Mouse (Mus musculus) neural tube, embryonic 11.5 days (tissue): ENCODE measurements around the gene Smarca2. TPM values are rescaled to one million over a fixed set of nuclear protein-coding genes. Genes with fewer than 3 reads are reported as not detected.

Experiments
- ATAC-seq: fragments of 200-750 bp; cut with Nextera tagmentation; 2 replicates; pipeline ENCODE4 v1.8.0; 2017; ENCODE audit warnings: moderate number of reproducible peaks, mild to moderate bottlenecking, moderate TSS enrichment, moderate library complexity; ENCODE audit not compliant: insufficient read depth, low FRiP score, low TSS enrichment
- DNase-seq: peaks from one replicate; pipeline ENCODE4 v3.0.0-alpha.2; 2015; ENCODE audit warnings: low spot score
- H3K27ac ChIP-seq: fragments of 300-500 bp; sonication (generic); 2 replicates; pipeline ENCODE4 v1.5.1; 2014; ENCODE audit warnings: low read depth, mild to moderate bottlenecking, low read length
- H3K27me3 ChIP-seq: fragments of 300-500 bp; sonication (generic); 2 replicates; pipeline ENCODE4 v1.6.1; 2014; ENCODE audit warnings: mild to moderate bottlenecking, low read length, mixed read lengths; ENCODE audit not compliant: control insufficient read depth, insufficient read depth
- H3K36me3 ChIP-seq: fragments of 300-500 bp; sonication (generic); 2 replicates; pipeline ENCODE4 v1.6.1; 2014; ENCODE audit warnings: mild to moderate bottlenecking, low read length, moderate library complexity, mixed read lengths; ENCODE audit not compliant: control insufficient read depth, insufficient read depth
- H3K4me1 ChIP-seq: fragments of 300-500 bp; sonication (generic); 2 replicates; pipeline ENCODE4 v1.6.1; 2014; ENCODE audit warnings: low read length, mixed read lengths; ENCODE audit not compliant: control insufficient read depth, insufficient read depth
- H3K4me2 ChIP-seq: fragments of 300-500 bp; sonication (generic); 2 replicates; pipeline ENCODE4 v1.6.1; 2014; ENCODE audit warnings: low read depth, mild to moderate bottlenecking, moderate library complexity
- H3K4me3 ChIP-seq: fragments of 300-500 bp; sonication (generic); 2 replicates; pipeline ENCODE4 v1.5.1; 2014; ENCODE audit warnings: low read depth, low read length
- H3K9ac ChIP-seq: fragments of 300-500 bp; sonication (generic); 2 replicates; pipeline ENCODE4 v1.6.1; 2014; ENCODE audit warnings: mild to moderate bottlenecking, low read length
- H3K9me3 ChIP-seq: fragments of 300-500 bp; sonication (generic); 2 replicates; pipeline ENCODE4 v1.6.1; 2016; ENCODE audit warnings: low read length; ENCODE audit not compliant: control insufficient read depth
- WGBS: fragments of 180-500 bp; shearing (Covaris S2); extraction: QIAGEN DNeasy Blood & Tissue Kit; methylation state at CpG from one replicate; pipeline ENCODE4 v1.1.7; 2014; 5-methylcytosine and 5-hydroxymethylcytosine counted together
- polyA plus RNA-seq: library from polyadenylated mRNA; unstranded; fragments of >200 nt; fragmentation: Nextera tagmentation; extraction: Ambion mirVana; gene quantifications from 2 replicates; pipeline ENCODE4 v1.2.1, GENCODE M21; 2014

Smarca2 gene
- polyA plus RNA-seq, 1 experiment from 2014 or later = 26.1 TPM

DNA sequence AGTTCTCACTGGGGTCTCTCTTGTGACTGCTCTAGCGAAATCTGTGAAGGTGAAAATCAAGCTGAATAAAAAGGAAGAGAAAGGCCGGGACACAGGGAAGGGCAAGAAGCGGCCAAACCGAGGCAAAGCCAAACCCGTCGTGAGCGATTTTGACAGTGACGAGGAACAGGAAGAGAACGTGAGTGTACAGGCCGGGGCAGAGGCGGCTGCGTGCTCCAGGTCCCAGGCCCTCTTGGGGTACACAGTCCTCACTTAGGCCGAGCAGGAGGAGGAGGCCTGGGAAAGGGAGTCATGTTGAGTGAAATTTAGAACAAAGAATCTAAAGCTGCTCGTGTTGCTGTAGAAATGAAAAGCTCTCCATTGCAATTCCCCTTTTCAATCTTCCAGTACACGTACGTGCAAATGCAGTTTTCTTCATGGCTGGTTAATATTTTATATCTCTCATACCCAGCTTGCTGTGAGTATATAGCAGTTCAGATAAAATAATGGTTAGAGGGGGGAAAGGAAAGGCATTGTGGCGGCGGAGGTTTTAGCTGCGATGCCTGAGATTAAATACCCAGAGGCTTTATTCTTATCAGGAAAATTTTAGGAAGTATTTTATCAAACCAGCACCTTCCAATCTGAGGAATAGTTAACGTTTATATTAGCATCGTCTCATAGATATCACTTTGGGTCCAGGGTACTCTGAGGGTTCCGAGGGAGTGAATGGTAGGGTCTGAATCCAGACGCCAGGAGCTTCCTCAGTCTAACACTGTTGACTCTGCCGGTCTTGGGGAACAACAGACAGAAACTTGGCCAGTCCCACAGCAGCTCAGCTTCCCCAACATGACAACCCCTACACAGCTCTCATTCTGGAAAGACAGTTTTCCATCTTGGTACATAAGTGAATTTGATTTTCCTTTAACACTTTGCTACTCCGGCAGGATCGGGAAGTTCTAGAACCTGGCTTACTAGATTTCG is 171.5 kb downstream of the Smarca2 start:
- H3K36me3 ChIP-seq = no peaks in the 10 kb centered on the region
- no peak overlapping the region for H3K4me2 ChIP-seq
- DNase-seq = no peak
- H3K9me3 ChIP-seq = no peaks in the 10 kb centered on the region
- WGBS = 91% methylated on average over 27 of the region's 27 CpGs
- H3K9ac ChIP-seq = no peak overlapping the region
- H3K4me3 ChIP-seq = no peak overlapping the region
- no peak for ATAC-seq
- no peaks in the 10 kb centered on the region for H3K27me3 ChIP-seq
- H3K4me1 ChIP-seq = no peaks in the 10 kb centered on the region
- H3K27ac ChIP-seq = no peak overlapping the region

- H3K4me2 ChIP-seq = no peak overlapping the region
- ATAC-seq (no peak), DNase-seq (no peak)
- H3K36me3 ChIP-seq = no peaks in the 10 kb centered on the region
- no peaks in the 10 kb centered on the region for H3K9me3 ChIP-seq
- H3K9ac ChIP-seq = no peak overlapping the region
- no peaks in the 10 kb centered on the region for H3K27me3 ChIP-seq
- no peak overlapping the region for H3K27ac ChIP-seq
- no peak overlapping the region for H3K4me3 ChIP-seq
- H3K4me1 ChIP-seq = no peaks in the 10 kb centered on the region
- WGBS = 85% methylated on average over 5 of the region's 5 CpGs
These were observed 173.3 kb downstream of the Smarca2 start for GRCm38 (mm10) chr19:26778199-26778598.

DNA sequence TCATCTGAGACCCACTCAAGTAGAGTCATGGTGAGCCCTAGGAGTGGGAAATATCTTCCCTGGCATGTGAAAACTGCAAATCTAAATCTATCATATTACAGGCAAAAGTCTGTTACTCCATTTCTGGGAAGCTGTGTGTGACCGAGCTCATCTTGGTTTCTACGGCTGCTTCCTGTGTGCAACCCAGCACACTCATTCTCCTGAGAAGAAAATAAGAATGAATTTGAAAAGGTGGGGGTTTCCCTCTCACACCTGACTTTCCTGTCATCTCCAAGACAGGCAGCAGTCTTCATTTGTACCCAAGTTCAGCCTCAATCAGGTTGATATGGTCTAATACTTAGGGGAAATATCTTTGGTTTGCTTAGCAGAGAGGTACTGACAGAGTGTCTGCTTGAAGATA is 176.4 kb downstream of the Smarca2 start:
- Histone ChIP-seq H3K27me3 (no peaks in the 10 kb centered on the region), H3K9ac (no peak overlapping the region), H3K4me2 (no peak overlapping the region), H3K36me3 (no peaks in the 10 kb centered on the region), H3K9me3 (no peaks in the 10 kb centered on the region), H3K4me3 (no peak overlapping the region), H3K27ac (no peak overlapping the region), H3K4me1 (no peaks in the 10 kb centered on the region)
- no peak for DNase-seq
- WGBS = 92% methylated on average over 2 of the region's 2 CpGs
- no peak for ATAC-seq

DNA sequence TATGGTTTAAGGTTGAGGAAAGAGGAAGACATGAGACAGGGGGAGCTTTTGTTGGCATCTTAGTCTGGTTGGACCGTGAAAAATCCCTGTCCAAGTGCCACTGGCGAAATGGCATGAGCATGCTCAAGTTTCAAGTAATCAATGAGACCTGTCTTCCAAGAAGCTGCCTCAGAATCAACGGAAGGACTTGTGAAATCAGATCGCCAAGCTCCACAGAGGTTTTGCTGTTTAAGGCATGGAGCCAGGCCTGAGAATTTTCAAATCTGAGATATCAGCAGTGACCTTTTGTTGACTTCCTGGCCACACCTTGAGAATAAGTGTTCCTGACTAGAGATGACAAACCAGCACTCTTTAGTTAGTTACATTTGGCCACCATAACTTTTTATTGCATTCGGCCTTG is 183.6 kb downstream of the Smarca2 start:
- Histone ChIP-seq H3K4me3 (no peak overlapping the region), H3K27ac (no peak overlapping the region), H3K4me1 (no peaks in the 10 kb centered on the region), H3K4me2 (no peak overlapping the region), H3K27me3 (no peaks in the 10 kb centered on the region), H3K36me3 (no peaks in the 10 kb centered on the region), H3K9me3 (no peaks in the 10 kb centered on the region), H3K9ac (no peak overlapping the region)
- ATAC-seq = no peak
- DNase-seq = no peak
- 90% methylated on average over 5 of the region's 5 CpGs for WGBS

GRCm38 (mm10) chr19:26790386-26791346 is 185.8 kb downstream of the Smarca2 start:
- no peak overlapping the region for H3K4me3 ChIP-seq
- no peak overlapping the region for H3K4me2 ChIP-seq
- H3K27me3 ChIP-seq = no peaks in the 10 kb centered on the region
- no peaks in the 10 kb centered on the region for H3K9me3 ChIP-seq
- WGBS = 84% methylated on average over 5 of the region's 5 CpGs
- H3K27ac ChIP-seq = no peak overlapping the region
- H3K36me3 ChIP-seq = no peaks in the 10 kb centered on the region
- no peaks in the 10 kb centered on the region for H3K4me1 ChIP-seq
- ATAC-seq = no peak
- no peak for DNase-seq
- no peak overlapping the region for H3K9ac ChIP-seq

DNA sequence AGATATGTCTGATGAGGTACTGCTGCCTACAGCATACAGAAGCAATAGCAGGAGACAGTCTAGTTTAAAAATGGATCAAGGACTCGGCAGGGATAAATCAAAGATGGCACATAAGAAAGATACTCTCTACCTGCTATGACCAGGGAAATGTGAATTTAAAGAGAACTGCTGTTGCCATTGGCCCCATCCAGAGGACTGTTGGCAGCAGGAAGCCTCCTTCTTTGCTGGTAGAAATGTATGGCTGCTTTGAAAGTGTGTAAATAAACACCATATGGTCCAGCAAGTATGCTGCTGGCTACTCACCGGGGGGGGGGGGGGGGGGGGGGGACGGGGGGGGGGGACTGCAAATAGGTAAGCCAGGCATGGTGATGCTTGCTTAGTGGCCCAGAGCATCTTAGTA is 189.5 kb downstream of the Smarca2 start:
- Histone ChIP-seq H3K27me3 (no peaks in the 10 kb centered on the region), H3K9me3 (no peaks in the 10 kb centered on the region), H3K4me2 (no peak overlapping the region), H3K27ac (no peak overlapping the region), H3K4me3 (no peak overlapping the region), H3K36me3 (no peaks in the 10 kb centered on the region), H3K4me1 (no peaks in the 10 kb centered on the region), H3K9ac (no peak overlapping the region)
- DNase-seq (no peak), ATAC-seq (no peak)
- WGBS = 59% methylated on average over 1 of the region's 3 CpGs

- no peak for DNase-seq
- H3K9me3 ChIP-seq = no peaks in the 10 kb centered on the region
- H3K4me2 ChIP-seq = no peak overlapping the region
- no peaks in the 10 kb centered on the region for H3K36me3 ChIP-seq
- no peaks in the 10 kb centered on the region for H3K4me1 ChIP-seq
- no peak overlapping the region for H3K27ac ChIP-seq
- H3K9ac ChIP-seq = no peak overlapping the region
- H3K4me3 ChIP-seq = no peak overlapping the region
- 83% methylated on average over 4 of the region's 4 CpGs for WGBS
- no peaks in the 10 kb centered on the region for H3K27me3 ChIP-seq
- no peak for ATAC-seq
These were observed 191.2 kb downstream of the Smarca2 start for GRCm38 (mm10) chr19:26796006-26796405.

DNA sequence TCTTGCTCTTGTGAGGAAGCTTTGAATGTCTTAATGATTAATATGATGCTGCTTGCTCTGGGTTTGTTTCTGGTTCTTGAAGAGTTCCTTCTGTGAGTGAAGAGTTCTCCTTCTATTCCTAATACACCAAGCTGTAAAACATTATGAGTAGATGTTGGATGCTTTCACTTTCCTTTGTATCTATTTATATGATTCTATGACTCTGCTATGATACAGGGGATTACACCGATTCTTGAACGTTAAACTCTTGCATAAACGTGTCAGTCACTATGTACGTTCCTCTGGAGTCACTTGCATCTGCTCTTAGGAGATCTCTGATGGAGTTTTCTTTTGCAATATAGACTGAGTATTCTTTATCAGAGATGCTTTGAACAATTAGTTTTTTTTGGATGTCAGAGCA is 199.6 kb downstream of the Smarca2 start:
- 87% methylated on average over 4 of the region's 4 CpGs for WGBS
- DNase-seq (no peak), ATAC-seq (no peak)
- Histone ChIP-seq H3K36me3 (no peaks in the 10 kb centered on the region), H3K4me2 (no peak overlapping the region), H3K9me3 (no peaks in the 10 kb centered on the region), H3K9ac (no peak overlapping the region), H3K4me3 (no peak overlapping the region), H3K4me1 (no peaks in the 10 kb centered on the region), H3K27ac (no peak overlapping the region), H3K27me3 (no peaks in the 10 kb centered on the region)
